Mouse (Mus musculus) MEL (cell line): ENCODE data around the gene Krtcap3. TPM values are rescaled to one million over a fixed set of nuclear protein-coding genes. Genes with fewer than 3 reads are reported as not detected.

ENCODE experiments used
- DNase-seq: peaks from one replicate; pipeline ENCODE4 v3.0.0; 2011; ENCODE audit warnings: low read depth, low spot score
- H3K27ac ChIP-seq: 2 replicates; pipeline ENCODE4 v1.5.1; 2012; ENCODE audit warnings: low read depth, mild to moderate bottlenecking, control low read depth, low read length, moderate library complexity; ENCODE audit not compliant: control insufficient read depth
- H3K27me3 ChIP-seq, 2 experiments: fragments of 150-350 bp in 1 of 2; sonication (generic) in 1 of 2; 2 replicates each; pipeline ENCODE4 v1.6.1; 2012; ENCODE audit warnings: low read length in 2 of 2, mild to moderate bottlenecking in 2 of 2, improper control_type of control experiment in 1 of 2, moderate library complexity in 1 of 2; ENCODE audit not compliant: insufficient read depth in 2 of 2, control insufficient read depth in 1 of 2
- H3K36me3 ChIP-seq, 2 experiments: 2 replicates each; pipeline ENCODE4 v1.6.1; 2012 to 2014; ENCODE audit warnings: low read length in 2 of 2, improper control_type of control experiment in 1 of 2, inconsistent platforms in 1 of 2, mild to moderate bottlenecking in 1 of 2; ENCODE audit not compliant: insufficient read depth in 2 of 2, control insufficient read depth in 1 of 2
- H3K4me1 ChIP-seq, 2 experiments: fragments of 150-350 bp in 1 of 2; sonication (generic) in 1 of 2; 2 replicates each; pipeline ENCODE4 v1.6.1; 2012; ENCODE audit warnings: low read length in 2 of 2, improper control_type of control experiment in 1 of 2, mild to moderate bottlenecking in 1 of 2; ENCODE audit not compliant: insufficient read depth in 2 of 2, control insufficient read depth in 1 of 2
- H3K4me3 ChIP-seq, 2 experiments: fragments of 150-350 bp in 1 of 2; sonication (generic) in 1 of 2; 2 replicates each; pipeline ENCODE4 v1.5.1; 2012; ENCODE audit warnings: low read depth in 2 of 2, low read length in 2 of 2, mild to moderate bottlenecking in 2 of 2, moderate library complexity in 2 of 2, control low read depth in 1 of 2, improper control_type of control experiment in 1 of 2; ENCODE audit not compliant: control insufficient read depth in 1 of 2, insufficient read depth in 1 of 2
- H3K79me2 ChIP-seq: 2 replicates; pipeline ENCODE4 v1.6.1; 2012; ENCODE audit warnings: mild to moderate bottlenecking, low read length, moderate library complexity; ENCODE audit not compliant: control insufficient read depth, poor library complexity, insufficient read depth
- H3K9ac ChIP-seq: 2 replicates; pipeline ENCODE4 v1.6.1; 2012; ENCODE audit warnings: low read depth, mild to moderate bottlenecking, control low read depth, low read length, moderate library complexity; ENCODE audit not compliant: control insufficient read depth, poor library complexity, severe bottlenecking
- H3K9me3 ChIP-seq: fragments of 150-350 bp; sonication (generic); replicated peaks from 2 replicates; pipeline ENCODE4 v1.6.1; 2012; ENCODE audit warnings: mild to moderate bottlenecking, low read length, improper control_type of control experiment, moderate library complexity; ENCODE audit not compliant: insufficient read depth
- CHD1 ChIP-seq: IDR thresholded peaks from 2 replicates; pipeline ENCODE4 v1.6.1; 2012; ENCODE audit warnings: low read depth, mild to moderate bottlenecking, inconsistent platforms, low read length, improper control_type of control experiment
- CHD2 ChIP-seq: IDR thresholded peaks from 2 replicates; pipeline ENCODE4 v1.6.1; 2011; ENCODE audit warnings: low read length, improper control_type of control experiment
- E2F4 ChIP-seq: IDR thresholded peaks from 2 replicates; pipeline ENCODE4 v1.6.1; 2011; ENCODE audit warnings: low read depth, low read length, improper control_type of control experiment, borderline replicate concordance
- GABPA ChIP-seq: IDR thresholded peaks from 2 replicates; pipeline ENCODE4 v1.6.1; 2012; ENCODE audit warnings: low read depth, mild to moderate bottlenecking, inconsistent platforms, low read length, improper control_type of control experiment, moderate library complexity
- GATA1 ChIP-seq: IDR thresholded peaks from 2 replicates; pipeline ENCODE4 v1.6.1; 2011; ENCODE audit warnings: low read depth, low read length, improper control_type of control experiment
- HCFC1 ChIP-seq: IDR thresholded peaks from 2 replicates; pipeline ENCODE4 v1.6.1; 2012; ENCODE audit warnings: low read depth, mild to moderate bottlenecking, inconsistent platforms, low read length, improper control_type of control experiment, moderate library complexity
- KAT2A ChIP-seq: conservative IDR thresholded peaks from 2 replicates; pipeline ENCODE4 v1.6.1; 2012; ENCODE audit warnings: low read depth, low read length, improper control_type of control experiment, inconsistent platforms
- MAX ChIP-seq: IDR thresholded peaks from 2 replicates; pipeline ENCODE4 v1.6.1; 2011; ENCODE audit warnings: low read length, improper control_type of control experiment
- MEF2A ChIP-seq: IDR thresholded peaks from 2 replicates; pipeline ENCODE4 v1.6.1; 2014; ENCODE audit warnings: low read depth, mild to moderate bottlenecking, inconsistent platforms, low read length, improper control_type of control experiment; ENCODE audit not compliant: poor library complexity, insufficient replicate concordance, severe bottlenecking; ENCODE audit errors: extremely low read depth
- MXI1 ChIP-seq: IDR thresholded peaks from 2 replicates; pipeline ENCODE4 v1.6.1; 2011; ENCODE audit warnings: mild to moderate bottlenecking, low read depth, low read length, improper control_type of control experiment
- MYB ChIP-seq: IDR thresholded peaks from 2 replicates; pipeline ENCODE4 v1.6.1; 2011; ENCODE audit warnings: mild to moderate bottlenecking, low read depth, low read length, improper control_type of control experiment
- NELFE ChIP-seq: IDR thresholded peaks from 2 replicates; pipeline ENCODE4 v1.6.1; 2011; ENCODE audit warnings: low read depth, low read length, improper control_type of control experiment
- POLR2A ChIP-seq, 2 experiments: IDR thresholded peaks; 2 replicates each; pipeline ENCODE4 v1.6.1; 2011 to 2012; ENCODE audit warnings: low read length in 2 of 2, mild to moderate bottlenecking in 2 of 2, control low read depth in 1 of 2, improper control_type of control experiment in 1 of 2, low read depth in 1 of 2, moderate library complexity in 1 of 2; ENCODE audit not compliant: control insufficient read depth in 1 of 2, insufficient read depth in 1 of 2, poor library complexity in 1 of 2
- POLR2AphosphoS2 ChIP-seq: IDR thresholded peaks from 2 replicates; pipeline ENCODE4 v1.6.1; 2011; ENCODE audit warnings: low read length, improper control_type of control experiment
- RAD21 ChIP-seq: IDR thresholded peaks from 2 replicates; pipeline ENCODE4 v1.6.1; 2011; ENCODE audit warnings: mild to moderate bottlenecking, low read depth, low read length, improper control_type of control experiment
- SMC3 ChIP-seq: IDR thresholded peaks from 2 replicates; pipeline ENCODE4 v1.6.1; 2011; ENCODE audit warnings: low read depth, low read length, improper control_type of control experiment
- TCF12 ChIP-seq: IDR thresholded peaks from 2 replicates; pipeline ENCODE4 v1.6.1; 2014; ENCODE audit warnings: low read depth, mild to moderate bottlenecking, inconsistent platforms, low read length, improper control_type of control experiment, moderate library complexity
- UBTF ChIP-seq: IDR thresholded peaks from 2 replicates; pipeline ENCODE4 v1.6.1; 2012; ENCODE audit warnings: low read depth, mild to moderate bottlenecking, inconsistent platforms, low read length, improper control_type of control experiment, moderate library complexity, borderline replicate concordance; ENCODE audit not compliant: insufficient read depth
- USF2 ChIP-seq, 2 experiments: IDR thresholded peaks; 2 replicates each; pipeline ENCODE4 v1.6.1; 2011 to 2012; ENCODE audit warnings: improper control_type of control experiment in 2 of 2, low read length in 2 of 2, borderline replicate concordance in 1 of 2, inconsistent platforms in 1 of 2, low read depth in 1 of 2, mild to moderate bottlenecking in 1 of 2; ENCODE audit not compliant: insufficient read depth in 1 of 2
- ZKSCAN1 ChIP-seq: IDR thresholded peaks from 2 replicates; pipeline ENCODE4 v1.6.1; 2012; ENCODE audit warnings: low read depth, mild to moderate bottlenecking, inconsistent platforms, low read length, improper control_type of control experiment, moderate library complexity
- polyA plus RNA-seq, 2 experiments: library from polyadenylated mRNA; stranded (reverse) in 1 of 2; unstranded in 1 of 2; fragments of >175 nt in 1 of 2; fragments of >200 nt in 1 of 2; gene quantifications; 2 replicates each; pipeline versions ENCODE4 v1.2.1 to v1.2.4; 2012; ENCODE audit warnings: low replicate concordance in 2 of 2, low read depth in 1 of 2; ENCODE audit not compliant: insufficient read length in 2 of 2, insufficient read depth in 1 of 2, missing spikeins in 1 of 2
- total RNA-seq: library from RNA; depleted of rRNA; stranded (reverse); fragments of 300-350 nt; gene quantifications from 2 replicates; pipeline ENCODE4 v1.2.3, GENCODE M21; 2012

The Krtcap3 gene
- total and polyA plus RNA-seq, 3 experiments: 1.2 to 3.3 TPM; not detected in 1

DNA sequence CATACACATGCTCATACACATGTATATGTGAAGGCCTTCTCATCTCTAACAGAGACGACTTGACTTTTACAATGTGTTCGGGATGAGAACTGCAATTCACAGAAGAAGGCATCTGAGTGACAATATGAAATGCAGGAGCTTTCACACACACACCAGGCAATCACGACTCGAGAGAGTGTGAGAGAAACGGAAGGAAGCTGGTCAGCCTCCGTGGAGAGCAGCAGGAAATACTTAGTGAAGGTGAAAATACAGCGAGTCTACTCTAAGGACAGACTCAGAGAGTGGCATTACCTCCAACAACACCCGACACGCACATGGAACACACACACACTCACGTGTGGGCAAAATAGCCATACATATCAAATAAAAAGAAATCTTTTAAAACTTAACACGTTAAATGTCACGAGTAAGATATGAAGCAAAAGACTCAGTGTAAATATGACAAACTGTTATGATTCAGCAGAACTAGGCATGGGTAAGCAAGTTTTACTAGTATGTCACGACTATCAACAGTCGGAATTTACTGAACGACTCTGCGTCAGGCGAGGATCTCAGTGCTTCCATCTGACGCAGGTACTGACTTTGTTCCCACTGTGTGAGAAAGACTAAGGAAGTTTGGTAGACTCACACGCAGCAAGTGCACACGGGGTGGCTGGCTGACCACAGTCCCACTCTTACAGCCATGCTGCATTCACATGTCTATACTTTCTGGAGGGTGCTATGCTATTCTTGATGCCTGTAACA lies 27.9 kb downstream of the Krtcap3 start:
- no peak for TF ChIP-seq UBTF
- no peak for TF ChIP-seq POLR2A (IDR thresholded peaks at IDR 0.05; ENCODE audit: control insufficient read depth in 1 of 2, insufficient read depth in 1 of 2, low read depth in 1 of 2, low read length in 2 of 2, poor library complexity in 1 of 2)
- no peak for TF ChIP-seq MAX
- no peak for TF ChIP-seq E2F4
- TF ChIP-seq ZKSCAN1: no peak
- TF ChIP-seq GATA1: no peak
- no peak for TF ChIP-seq CHD2
- no peak for TF ChIP-seq CHD1
- no peak for TF ChIP-seq TCF12
- no peak for TF ChIP-seq MEF2A
- no peak for TF ChIP-seq GABPA
- no peak for TF ChIP-seq USF2 (IDR thresholded peaks at IDR 0.05; ENCODE audit: borderline replicate concordance in 1 of 2, insufficient read depth in 1 of 2, low read depth in 1 of 2, low read length in 2 of 2)
- no peak for TF ChIP-seq POLR2AphosphoS2
- no peak for TF ChIP-seq RAD21
- TF ChIP-seq HCFC1: no peak
- Histone ChIP-seq H3K36me3 (no peaks in the 10 kb centered on the region), H3K9ac (no peak overlapping the region), H3K27ac (no peak overlapping the region), H3K27me3 (no peaks in the 10 kb centered on the region), H3K79me2 (no peaks in the 10 kb centered on the region), H3K9me3 (no peaks in the 10 kb centered on the region), H3K4me3 (no peak overlapping the region), H3K4me1 (no peaks in the 10 kb centered on the region)
- DNase-seq: no peak

DNA sequence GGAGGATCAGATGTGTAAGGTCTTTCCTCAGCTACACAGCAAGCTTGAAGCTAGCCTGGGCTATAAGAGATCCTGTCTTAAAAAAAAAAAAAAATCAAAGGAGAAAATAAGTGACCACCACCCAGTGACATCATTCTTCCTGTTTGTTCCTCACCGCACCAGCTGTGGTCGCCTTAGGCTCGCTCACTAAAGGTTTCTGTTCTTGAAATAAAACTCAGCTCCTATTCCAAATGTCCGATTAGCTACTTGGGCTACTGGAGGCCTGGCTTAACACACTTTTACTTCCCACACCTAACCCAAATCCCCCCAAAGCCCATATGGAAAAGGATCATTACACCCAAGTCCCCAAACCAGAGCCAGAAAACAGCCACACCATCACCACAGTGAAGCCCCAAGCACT lies 36.7 kb downstream of the Krtcap3 start:
- TF ChIP-seq USF2 (IDR thresholded peaks at IDR 0.05; ENCODE audit: borderline replicate concordance in 1 of 2, insufficient read depth in 1 of 2, low read depth in 1 of 2, low read length in 2 of 2) (no peak), GABPA (no peak), GATA1 (no peak), NELFE (no peak), E2F4 (no peak), UBTF (no peak), CHD2 (no peak), SMC3 (no peak), MXI1 (no peak), MYB (no peak), KAT2A (no peak)
- no peaks in the 10 kb centered on the region for H3K79me2 ChIP-seq
- H3K27ac ChIP-seq: no peak overlapping the region
- no peak overlapping the region for H3K4me3 ChIP-seq
- no peak overlapping the region for H3K9ac ChIP-seq
- no peaks in the 10 kb centered on the region for H3K9me3 ChIP-seq
- no peaks in the 10 kb centered on the region for H3K27me3 ChIP-seq
- peaks cover 12 to 25% of the 10 kb centered on the region in 2 experiments for H3K4me1 ChIP-seq
- DNase-seq: no peak
- H3K36me3 ChIP-seq: peaks cover 0 to 21% of the 10 kb centered on the region in 2 experiments; a peak in 2 of 4 replicates
